Mouse (Mus musculus) thymus, postnatal 25 days (tissue): Measurements from ENCODE around the gene Gm11020.
"Not testable (repeated sequence)": the region's sequence is repeated elsewhere in the genome, so short reads cannot be mapped to it uniquely, and the experiment has no call there.

Experiments
- DNase-seq: peaks from one replicate; pipeline ENCODE4 v3.0.0; 2022

The Gm11020 gene

DNA sequence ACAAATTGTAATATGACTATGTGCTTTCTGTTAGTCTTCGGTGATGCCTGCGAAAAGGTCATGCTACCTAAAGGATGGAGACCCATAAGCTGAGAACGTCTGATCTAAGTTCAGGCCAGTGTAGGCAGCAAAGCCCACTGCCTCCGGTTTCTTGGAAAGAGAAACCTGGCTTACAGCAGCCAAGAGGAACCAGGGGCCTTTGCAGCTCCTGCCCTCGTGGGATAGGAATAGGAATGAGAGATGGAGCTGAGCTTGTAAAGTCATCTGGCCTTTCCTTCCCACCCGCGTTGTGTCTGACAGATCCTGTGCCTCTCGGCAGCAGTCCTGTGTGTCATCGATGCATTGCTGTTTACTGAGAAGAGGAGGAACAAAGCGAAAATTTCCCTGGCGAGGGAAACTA, at the start of gene Gm11020:
Gene Gm11020 (plus strand): TSS at position 301 of the 400 bp plus-strand sequence.
- DNase-seq, result not testable (repeated sequence)

DNA sequence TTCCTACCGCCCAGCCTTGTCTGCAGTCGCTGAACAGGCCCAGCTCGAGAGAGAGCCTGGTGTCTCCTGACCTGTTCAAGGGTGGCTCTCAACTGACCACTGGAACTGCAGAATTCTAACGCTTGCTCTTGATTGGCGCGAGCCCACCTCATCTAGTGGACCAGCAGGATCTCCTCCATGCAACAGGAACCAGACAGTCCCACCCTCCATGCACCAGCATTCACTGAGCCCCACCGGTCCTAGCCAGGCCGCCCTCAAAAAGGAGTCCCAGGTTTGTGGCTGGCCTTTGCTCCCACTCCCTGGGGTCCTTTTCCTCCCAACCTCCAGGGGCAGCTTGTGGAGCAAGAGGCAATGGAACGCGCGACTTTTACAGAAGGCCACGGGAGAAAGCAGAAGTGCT, 28.3 kb upstream of the Gm11020 start, which contains the start of gene Cmtm2a:
Gene Cmtm2a (minus strand): TSS at position 101 of the 400 bp plus-strand sequence.
- DNase-seq, result not testable (repeated sequence)

DNA sequence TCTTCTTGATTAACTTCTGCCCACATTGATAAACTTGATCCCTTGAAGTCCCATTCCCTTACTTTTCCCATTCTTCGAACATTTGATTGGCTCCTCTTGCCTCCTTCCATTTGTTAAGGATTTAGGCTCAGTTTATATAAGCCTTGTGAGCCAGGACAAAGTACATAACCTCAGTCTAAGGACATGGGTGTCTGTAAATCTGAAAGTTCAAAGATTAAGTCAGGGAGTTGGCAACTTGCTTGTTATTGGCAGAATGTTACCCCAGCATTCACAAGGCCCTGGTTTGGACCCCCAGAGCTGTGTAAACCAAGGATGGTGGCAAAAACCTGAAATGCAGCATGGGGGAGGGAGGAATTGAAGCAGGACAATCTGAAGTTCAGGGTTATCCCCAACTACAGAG, 27.0 kb upstream of the Gm11020 start:
- DNase-seq, result no peak

DNA sequence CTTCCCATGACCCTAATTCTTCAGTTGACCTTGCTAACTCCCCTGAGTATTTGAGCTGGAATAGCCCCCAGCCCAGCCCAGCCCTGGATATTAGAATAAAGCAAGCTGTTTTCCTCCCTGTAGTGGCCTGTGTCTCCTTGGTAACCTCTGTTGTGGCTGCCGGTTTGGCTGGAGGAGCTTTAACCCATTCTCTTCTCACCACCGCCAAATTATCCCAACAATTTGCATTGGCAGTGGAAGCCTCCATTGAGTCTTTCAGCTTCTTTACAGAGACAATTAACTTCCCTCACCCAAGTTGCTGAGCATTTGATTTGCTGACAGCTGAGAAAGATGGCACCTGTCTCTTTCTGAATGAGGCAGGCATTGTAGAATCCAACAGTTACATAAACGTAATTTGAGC, 19.8 kb upstream of the Gm11020 start:
- not testable (repeated sequence) for DNase-seq

DNA sequence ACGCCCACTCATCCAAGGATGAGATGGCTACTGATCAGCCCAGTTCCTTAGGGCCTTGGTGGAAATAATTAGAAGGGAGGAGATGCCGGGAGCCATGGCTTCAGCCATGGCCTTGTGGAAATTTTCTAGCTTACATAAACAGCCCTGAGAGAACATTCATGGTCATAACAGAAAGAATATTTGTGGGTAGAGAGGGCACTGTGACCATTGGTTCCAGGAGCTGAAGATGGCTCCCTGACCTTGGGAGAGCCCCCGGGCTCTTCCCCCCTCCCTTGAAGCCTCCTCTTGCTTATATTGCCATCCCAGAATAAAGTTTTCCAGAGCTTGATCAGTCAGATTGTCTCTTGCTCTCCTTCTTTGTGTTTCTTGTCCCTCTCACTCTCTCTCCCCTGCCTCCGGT, 18.8 kb upstream of the Gm11020 start:
- not testable (repeated sequence) for DNase-seq

DNA sequence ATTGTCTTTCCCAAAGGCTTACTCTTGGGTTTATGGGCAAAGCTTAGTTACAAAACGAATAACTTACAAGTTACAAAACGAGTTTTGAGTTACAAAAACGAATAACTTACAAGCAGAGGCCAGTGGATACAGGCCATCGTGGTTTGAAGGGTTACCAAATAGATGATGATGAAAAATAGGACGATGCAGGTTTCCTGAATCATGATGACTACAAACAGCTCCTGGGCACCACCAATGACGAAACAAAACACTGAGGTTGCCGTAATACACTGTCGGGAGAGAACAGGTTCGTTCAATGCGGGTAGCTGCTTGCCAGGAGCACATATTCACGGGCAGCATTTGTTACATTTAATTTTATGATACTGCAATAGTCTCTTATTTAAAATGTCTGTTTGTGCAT, 16.4 kb upstream of the Gm11020 start:
- DNase-seq, result no peak

DNA sequence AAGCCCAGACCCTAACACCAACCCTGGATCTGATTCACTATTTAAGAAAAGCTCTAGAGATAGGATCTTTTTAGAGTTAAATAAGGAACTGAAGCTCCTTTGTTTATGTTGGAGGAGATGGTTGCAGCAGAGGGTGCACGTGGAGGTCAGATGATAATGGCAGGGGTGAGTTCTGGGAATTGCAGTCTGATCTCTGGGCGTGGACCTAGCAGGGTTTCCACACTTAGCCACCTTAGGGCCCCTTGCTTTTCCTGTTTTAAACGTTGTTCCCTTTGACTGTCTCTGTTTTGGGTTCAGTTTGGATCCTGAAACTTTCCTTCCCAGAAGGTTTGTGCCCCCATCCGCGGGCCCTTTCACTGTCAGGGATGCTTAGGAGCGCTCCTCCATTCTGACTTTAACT, 13.0 kb upstream of the Gm11020 start:
- not testable (repeated sequence) for DNase-seq

DNA sequence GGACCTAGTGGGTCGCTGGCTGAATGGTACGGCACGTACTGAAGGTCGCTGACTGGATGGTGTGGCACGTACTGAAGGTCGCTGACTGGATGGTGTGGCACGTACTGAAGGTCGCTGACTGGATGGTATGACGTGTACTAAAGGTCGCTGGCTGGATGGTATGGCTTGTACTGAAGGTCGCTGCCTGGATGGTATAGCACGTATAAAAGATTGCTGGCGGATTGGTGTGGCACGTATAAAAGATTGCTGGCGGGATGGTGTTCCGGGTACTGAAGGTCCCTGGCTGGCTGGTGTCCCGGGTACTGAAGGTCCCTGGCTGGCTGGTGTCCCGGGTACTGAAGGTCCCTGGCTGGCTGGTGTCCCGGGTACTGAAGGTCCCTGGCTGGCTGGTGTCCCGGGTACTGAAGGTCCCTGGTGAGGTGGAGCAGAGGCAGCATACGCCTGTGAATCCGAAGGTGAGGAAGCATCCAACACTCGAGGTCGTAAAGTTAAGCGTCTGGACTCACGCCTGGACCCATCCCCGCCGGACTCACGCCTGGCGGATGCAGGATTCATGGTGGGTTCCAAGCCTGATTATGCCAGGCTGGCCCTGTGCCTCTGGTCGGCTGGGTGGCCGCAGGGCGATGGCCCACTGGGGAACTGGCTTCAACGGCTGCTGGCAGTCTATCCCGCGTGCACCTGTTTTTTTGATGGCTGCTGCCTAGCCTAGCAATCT, 11.8 kb upstream of the Gm11020 start, which contains the start of the genes Gm45711 and Cmtm1:
Gene Gm45711 (minus strand): TSS at position 641 of the 715 bp plus-strand sequence.
Gene Cmtm1 (minus strand): TSS at position 705 of the 715 bp plus-strand sequence.
- not testable (repeated sequence) for DNase-seq

DNA sequence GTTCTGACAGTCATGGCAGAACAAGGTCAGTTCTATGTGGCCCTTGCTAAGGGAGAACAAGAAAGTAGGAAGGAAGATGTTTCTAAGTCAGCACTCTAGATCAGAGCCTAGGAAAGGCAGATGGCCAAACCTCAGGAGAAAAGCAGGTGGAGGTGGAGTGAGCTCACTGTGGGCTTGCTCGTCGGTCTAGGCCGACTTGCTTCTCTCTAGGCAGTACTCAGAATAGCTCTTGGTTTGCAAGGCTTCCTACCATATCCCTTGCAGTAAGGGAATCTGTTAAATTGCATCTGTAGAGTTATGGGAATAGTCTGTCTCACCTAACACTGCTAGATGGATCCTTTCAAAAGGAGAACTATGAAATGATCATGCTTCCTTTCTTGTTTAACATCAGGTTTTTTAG, 9.3 kb upstream of the Gm11020 start:
- DNase-seq, result not testable (repeated sequence)

DNA sequence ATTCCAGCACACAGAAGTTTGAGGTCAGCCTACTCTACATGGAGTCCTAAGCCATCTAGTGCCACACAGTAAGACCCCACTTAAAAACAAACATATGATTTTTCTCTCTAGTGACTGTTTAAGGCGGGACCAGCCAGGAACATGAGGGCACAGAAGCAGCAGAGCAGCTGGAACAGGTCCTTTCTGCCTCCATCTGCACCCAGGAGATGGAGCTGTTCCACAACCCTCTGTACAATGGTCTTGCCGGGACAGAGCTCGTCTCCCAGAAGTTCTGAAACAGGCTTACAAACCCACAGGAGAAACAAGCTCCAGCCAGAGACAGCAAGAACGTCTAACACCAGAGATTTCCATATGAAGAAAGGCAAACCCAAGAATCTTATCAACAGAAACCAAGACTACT, 8.1 kb upstream of the Gm11020 start:
- no peak for DNase-seq

DNA sequence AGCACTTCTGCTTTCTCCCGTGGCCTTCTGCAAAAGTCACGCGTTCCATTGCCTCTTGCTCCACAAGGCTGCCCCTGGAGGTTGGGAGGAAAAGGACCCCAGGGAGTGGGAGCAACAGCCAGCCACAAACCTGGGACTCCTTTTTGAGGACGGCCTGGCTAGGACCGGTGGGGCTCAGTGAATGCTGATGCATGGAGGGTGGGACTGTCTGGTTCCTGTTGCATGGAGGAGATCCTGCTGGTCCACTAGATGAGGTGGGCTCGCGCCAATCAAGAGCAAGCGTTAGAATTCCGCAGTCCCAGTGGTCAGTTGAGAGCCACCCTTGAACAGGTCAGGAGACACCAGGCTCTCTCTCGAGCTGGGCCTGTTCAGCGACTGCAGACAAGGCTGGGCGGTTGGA, 563 bp downstream of the Gm11020 start, which contains the start of gene Cmtm2b:
Gene Cmtm2b (plus strand): TSS at position 301 of the 400 bp plus-strand sequence.
- DNase-seq, result not testable (repeated sequence)

DNA sequence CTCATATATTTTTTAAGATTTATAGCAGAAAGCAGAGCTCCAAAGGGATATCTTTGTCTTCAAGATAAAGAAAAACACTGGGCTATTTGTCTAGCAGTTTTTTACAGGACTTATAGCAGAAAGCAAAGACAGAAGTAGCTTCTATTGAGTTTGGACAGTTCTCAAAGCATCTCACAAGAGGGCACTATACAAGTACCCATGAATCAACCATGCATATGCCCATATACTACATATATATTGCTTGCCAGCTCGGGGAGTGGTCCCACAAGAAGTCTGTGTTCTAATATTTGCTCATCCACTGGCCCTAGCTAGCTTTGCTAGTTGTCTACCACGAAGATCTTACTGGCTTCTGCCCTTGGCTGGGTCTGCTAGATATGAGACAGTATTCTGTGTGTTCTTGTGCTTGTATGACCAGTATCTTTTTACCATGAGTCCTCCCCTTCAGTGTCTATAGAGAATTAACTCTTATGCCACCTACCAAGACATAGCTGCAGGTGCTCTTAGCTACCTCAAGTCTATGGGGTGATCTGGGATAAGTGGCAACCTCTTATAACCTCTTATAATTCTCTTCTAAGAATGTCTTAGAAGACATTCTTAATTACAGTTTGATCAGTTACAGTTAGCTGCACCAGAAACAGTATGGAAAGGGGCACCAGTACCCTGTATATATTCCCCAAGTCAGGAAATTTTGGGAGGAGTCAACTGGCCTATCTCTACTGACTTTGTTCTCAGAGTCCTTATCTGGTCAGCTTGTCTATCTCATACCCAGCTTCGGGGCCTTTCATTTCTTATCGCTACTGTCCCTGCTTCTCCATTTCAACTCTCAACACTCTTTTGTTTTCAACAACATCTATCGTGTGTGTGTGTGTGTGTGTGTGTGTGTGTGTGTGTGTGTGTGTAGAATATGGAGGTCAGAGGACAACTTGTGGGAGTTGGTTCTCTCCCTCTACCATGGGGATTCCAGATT, 11.6 kb downstream of the Gm11020 start:
- no peak for DNase-seq

DNA sequence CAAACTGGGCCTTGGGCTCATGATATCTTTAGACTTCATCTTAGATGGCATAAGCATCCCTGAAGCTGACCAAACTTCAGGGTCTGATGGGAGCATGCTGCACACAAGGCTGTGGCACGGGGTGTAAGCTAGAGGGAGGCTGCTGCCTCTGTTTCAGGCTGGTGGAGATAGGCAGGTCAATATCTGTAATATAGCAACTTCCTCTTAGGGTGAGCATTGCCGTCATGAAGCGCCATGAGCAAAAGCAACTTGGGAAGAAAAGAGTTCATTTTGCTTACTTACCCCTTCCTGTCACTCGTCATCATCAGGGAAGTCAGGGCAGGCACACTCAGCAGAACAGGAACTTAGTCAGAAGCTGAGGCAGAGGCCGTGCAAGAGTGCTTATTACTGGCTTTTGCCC, 12.4 kb downstream of the Gm11020 start:
- DNase-seq, result no peak

DNA sequence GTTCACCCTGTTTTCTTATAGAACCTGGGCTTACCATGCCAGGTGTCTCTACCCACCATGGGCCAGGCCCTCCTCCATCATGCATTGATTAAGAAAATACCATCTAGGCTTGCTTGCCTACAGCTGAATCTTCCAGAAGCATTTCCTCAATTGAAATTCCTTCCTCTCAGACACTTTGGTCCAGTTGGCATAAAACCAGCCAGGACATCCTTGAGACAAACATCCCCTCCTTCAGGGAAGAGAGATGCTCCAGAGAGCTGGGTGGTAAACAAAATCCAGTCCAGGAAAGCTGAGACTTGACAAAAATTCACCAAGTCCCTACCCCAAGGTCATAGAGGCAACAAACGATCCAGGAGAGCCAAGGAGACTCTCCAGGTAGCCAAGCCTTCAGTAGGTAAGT, 12.8 kb downstream of the Gm11020 start:
- DNase-seq, result no peak

DNA sequence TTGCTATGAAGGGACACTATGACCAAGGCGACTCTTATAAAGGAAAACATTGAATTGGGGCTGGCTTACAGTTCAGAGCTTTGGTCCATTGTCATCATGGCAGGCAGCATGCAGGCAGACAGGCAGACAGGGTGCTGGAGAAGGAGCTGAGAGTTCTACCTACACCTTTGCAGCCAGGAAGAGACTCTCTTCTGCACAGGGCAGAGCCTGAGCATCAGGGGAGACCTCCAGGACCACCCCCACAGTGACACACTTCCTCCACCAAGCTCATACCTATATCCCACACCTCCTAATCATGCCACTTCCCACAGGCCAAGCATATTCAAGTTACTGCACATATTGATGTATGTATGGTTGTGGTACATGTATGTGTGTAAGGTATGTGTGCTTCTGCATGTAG, 15.4 kb downstream of the Gm11020 start:
- DNase-seq, result no peak

DNA sequence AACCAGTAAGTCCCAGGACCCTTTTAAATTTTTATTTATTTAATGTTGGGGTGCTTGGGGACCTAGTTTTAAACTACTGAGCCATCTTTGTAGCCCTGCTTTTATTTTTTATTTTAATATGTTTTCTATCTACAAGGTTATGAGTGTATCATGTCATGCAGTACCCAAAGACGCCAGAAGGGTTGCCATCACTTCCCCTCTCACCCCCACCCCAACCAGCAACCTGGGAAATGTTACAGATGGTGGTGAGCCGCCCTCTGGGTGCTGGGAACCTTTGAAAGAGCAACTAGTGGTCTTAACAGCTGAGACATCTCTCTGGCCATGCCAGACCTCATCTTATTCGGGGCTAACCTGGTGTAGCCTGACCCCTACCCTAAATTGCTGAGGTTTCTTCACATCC, 16.5 kb downstream of the Gm11020 start:
- peak; percentile 21 for DNase-seq

DNA sequence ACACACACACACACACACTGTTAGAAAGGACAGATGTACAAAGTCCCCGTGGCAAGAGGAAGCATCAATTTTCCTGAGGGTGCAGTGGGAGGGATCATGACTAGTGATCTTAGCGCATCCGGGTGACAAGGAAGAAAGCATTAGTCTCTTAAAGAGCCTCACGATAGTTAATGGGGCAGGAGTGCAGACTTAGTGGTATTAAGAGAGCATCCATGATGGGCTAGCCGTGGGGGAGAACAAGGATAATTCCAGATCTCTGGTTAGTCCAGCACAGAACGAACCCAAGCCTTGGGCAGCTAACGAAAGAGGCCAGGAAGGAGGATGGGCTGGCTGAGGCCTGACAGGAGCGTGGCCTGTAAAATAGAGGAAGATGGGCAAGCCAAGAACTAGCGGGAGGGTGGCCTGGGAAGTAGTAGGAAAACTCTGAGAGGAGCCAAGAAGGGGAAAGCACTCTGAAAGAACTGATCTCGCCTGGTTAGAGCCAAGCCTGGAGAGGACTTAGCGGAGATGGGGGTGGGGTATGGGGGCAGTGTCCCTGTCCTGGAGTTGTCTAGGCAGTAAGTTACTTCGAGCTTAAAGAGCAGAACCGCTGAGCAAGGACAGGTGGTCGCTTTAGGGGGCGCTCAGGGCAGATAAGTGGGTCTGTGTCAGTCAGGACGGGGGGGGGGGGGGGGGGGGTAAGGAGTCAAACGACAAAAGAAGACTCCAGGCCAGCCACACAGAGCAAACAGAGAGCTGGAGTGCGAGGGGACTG, 18.0 kb downstream of the Gm11020 start, which contains the start of gene Cmtm3:
Gene Cmtm3 (plus strand): TSS at position 182 of the 754 bp plus-strand sequence.
- DNase-seq, result no peak

DNA sequence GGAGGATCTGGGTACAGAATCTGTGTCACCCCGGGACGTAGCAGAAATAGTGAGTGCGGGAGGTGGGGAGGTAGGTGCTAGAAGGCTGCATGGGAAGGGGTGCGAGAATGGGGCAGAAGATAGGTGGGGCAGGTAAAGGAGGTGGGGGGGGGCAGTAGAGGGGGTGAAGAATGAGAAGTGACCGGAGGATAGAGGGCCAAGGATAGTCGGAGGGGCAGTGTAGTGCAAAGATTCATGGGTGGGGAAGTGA, 18.5 kb downstream of the Gm11020 start:
- DNase-seq, result no peak

DNA sequence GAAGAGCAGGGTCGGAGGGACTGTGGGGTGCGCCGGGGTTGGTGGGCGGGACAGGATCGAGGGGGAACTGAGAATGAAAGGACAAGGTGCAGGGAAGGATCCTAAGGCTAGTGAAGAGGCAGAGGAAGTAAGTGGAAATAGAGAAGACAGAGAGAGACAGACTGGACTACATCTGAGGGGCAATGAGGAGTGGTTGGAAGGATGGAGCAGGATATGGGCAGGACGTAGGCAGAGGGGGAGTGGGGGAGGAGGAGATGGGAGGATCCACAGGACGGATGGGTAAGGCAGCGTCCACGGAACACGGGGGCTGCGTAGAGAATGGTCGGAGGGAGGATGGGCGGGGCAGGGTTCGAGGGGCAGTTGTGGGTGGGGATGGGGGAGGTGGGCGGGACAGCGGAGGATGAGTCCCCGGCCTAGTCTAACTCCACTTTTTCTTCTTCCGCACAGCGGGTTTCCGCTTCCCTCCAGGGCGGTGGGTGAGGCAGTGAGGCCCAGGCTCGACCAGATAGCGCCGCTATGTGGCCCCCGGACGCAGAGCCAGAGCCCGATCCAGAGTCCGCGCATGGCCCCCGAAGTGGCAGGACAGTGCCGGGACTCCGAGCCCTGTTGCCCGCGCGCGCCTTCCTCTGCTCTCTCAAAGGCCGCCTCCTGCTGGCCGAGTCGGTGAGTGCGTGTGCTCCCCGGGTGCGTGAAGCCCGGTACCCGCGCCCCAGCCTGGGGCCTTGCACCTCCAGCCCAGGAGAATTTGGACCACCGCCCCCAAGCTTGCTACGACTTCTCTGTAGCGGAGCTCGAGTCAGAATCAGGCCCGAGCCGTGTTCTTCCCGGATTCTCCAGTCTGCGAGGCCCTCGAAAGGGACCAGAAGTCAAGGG, 19.1 kb downstream of the Gm11020 start:
- peak; percentile 82 for DNase-seq

DNA sequence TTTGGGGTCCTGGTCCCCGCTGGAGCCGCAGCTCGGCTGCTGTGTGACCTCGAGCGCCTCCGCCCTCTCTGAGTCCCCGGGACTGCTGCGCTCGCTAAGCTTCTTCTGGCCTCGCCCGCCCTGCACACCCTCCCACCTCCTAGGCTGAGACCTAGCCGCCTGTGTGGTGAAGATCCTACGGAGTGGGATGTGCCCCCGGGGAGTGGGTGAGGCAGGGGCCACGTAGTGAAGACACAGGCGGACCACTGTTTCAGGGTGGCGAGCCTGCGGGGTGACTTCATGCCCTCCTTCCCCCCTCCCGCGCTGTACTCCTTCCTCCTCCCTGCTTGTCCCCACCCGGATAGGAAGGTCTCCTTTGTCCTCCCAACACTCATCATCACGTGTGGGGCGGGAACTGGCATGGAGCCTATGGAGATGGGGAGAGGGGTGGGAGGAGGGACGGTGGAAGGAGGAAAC, 19.8 kb downstream of the Gm11020 start:
- DNase-seq, result no peak

DNA sequence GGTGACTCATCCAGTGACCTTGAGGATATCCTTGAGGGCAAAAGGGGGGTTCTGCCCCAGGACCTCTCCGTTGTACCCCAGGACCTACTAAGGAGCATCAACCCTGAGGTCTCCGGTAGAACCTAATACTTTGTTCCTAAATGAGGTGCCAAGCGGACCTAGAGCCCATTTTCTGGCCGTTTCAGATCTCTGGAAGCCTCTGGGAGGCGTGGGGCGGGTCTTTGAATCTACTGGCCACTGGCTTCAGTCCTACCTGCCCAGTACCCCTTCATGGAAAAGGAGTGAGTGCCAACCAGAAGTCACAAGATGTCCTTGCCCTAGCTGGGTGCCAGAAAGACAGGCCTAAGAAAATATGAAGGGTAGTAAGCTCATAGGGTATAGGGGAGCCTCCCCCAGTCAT, 20.3 kb downstream of the Gm11020 start:
- no peak for DNase-seq

DNA sequence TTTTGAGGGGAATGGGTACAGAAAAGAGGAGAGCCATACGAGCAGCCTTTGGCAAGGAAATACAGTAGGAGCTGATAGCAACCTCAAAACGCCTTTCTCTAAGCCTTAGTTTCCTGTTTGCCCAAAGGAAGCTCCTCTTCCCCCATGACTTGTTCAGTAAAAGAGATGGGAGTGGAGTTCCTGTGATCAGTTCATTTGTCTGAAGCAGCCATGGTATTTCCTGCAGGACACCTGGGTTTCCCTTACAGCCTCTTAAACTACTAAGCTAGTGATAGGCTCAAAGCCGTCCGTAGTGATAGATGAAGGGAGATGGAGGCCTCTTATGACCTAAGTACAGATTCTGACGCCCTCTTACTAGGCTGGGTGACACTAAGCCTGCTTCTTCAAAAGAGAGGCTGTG, 21.1 kb downstream of the Gm11020 start:
- DNase-seq, result no peak
